In the genomic region with DNA sequence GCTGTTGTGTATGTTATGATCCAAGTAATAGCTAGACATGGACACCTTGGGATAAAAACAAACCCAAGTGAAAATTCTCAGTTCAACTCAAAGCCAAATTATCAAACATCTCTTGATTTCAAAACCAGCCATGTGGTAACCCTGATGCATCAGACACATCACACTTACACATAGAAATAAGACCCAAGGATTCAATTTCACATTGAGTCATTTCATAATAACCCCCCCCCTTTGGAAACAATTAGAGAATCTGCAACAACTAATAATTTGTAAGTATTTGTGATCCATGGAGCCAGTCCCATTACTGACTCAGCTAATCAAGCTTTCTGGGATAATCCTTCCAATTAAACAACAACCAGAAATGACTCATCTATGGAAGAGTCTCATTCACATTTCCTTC, we compare ENCODE assay signal across 26 mouse cellular contexts.
"Had no signal": no experiment of that assay in that cellular context is flagged by ENCODE, and none has a peak within 500 bp of the region (broad histone marks: within the 10 kb centered on the region; RNA-seq: fewer than 3 reads in every experiment).

No protein-coding gene starts in this region.

- H3K36me3 ChIP-seq: limb, embryonic 10.5 days; limb, embryonic 12.5 days; limb, embryonic 13.5 days; limb, embryonic 15.5 days; liver, embryonic 12.5 days; liver, embryonic 13.5 days; liver, embryonic 15.5 days; lung, embryonic 15.5 days; midbrain, embryonic 12.5 days; midbrain, embryonic 13.5 days; midbrain, embryonic 15.5 days; neural tube, embryonic 12.5 days had no signal

- H3K27ac ChIP-seq: left cerebral cortex, adult 2 months; limb, embryonic 10.5 days; limb, embryonic 12.5 days; limb, embryonic 13.5 days; limb, embryonic 15.5 days; liver, embryonic 12.5 days; liver, embryonic 13.5 days; liver, embryonic 14.5 days; liver, embryonic 15.5 days; lung, embryonic 15.5 days; macrophage; midbrain, embryonic 10.5 days; midbrain, embryonic 12.5 days; midbrain, embryonic 13.5 days; midbrain, embryonic 15.5 days; neural tube, embryonic 12.5 days had no signal

- H3K4me2 ChIP-seq: limb, embryonic 12.5 days; limb, embryonic 13.5 days; limb, embryonic 15.5 days; liver, embryonic 11.5 days; liver, embryonic 12.5 days; liver, embryonic 13.5 days; liver, embryonic 15.5 days; lung, embryonic 14.5 days; lung, embryonic 15.5 days; midbrain, embryonic 11.5 days; midbrain, embryonic 12.5 days; midbrain, embryonic 13.5 days; midbrain, embryonic 15.5 days; neural tube, embryonic 12.5 days had no signal

- H3K27me3 ChIP-seq: limb, embryonic 12.5 days; limb, embryonic 13.5 days; limb, embryonic 15.5 days; liver, embryonic 12.5 days; liver, embryonic 13.5 days; liver, embryonic 15.5 days; lung, embryonic 15.5 days; megakaryocyte, embryonic 14.5 days; midbrain, embryonic 12.5 days; midbrain, embryonic 13.5 days; midbrain, embryonic 15.5 days; neural tube, embryonic 12.5 days had no signal

- ATAC-seq: liver, embryonic 12.5 days; liver, postnatal 0 days; midbrain, embryonic 13.5 days; midbrain, embryonic 15.5 days; midbrain, embryonic 16.5 days had no signal

- H3K4me3 ChIP-seq: left cerebral cortex, adult 2 months; limb, embryonic 10.5 days; limb, embryonic 12.5 days; limb, embryonic 13.5 days; limb, embryonic 15.5 days; liver, embryonic 12.5 days; liver, embryonic 13.5 days; liver, embryonic 15.5 days; lung, embryonic 15.5 days; megakaryocyte, embryonic 14.5 days; midbrain, embryonic 10.5 days; midbrain, embryonic 12.5 days; midbrain, embryonic 13.5 days; midbrain, embryonic 15.5 days; myocyte; neural tube, embryonic 12.5 days had no signal

- H3K9ac ChIP-seq: limb, embryonic 12.5 days; limb, embryonic 13.5 days; limb, embryonic 15.5 days; liver, embryonic 12.5 days; liver, embryonic 13.5 days; liver, embryonic 14.5 days; liver, embryonic 15.5 days; liver, postnatal 0 days; lung, embryonic 14.5 days; lung, embryonic 15.5 days; midbrain, embryonic 12.5 days; midbrain, embryonic 13.5 days; midbrain, embryonic 15.5 days; neural tube, embryonic 12.5 days had no signal

- DNase-seq: left cerebral cortex, postnatal 4 days; liver; liver, embryonic 13.5 days; liver, postnatal 0 days; midbrain, embryonic 14.5 days had no signal

- H3K9me3 ChIP-seq: limb, embryonic 10.5 days; limb, embryonic 12.5 days; limb, embryonic 13.5 days; limb, embryonic 15.5 days; liver, embryonic 12.5 days; liver, embryonic 13.5 days; liver, embryonic 15.5 days; lung, embryonic 15.5 days; midbrain, embryonic 10.5 days; midbrain, embryonic 12.5 days; midbrain, embryonic 13.5 days; midbrain, embryonic 15.5 days; neural tube, embryonic 12.5 days had no signal

- H3K4me1 ChIP-seq: limb, embryonic 12.5 days; limb, embryonic 13.5 days; limb, embryonic 15.5 days; liver, embryonic 12.5 days; liver, embryonic 13.5 days; liver, embryonic 15.5 days; lung, embryonic 15.5 days; megakaryocyte, embryonic 14.5 days; midbrain, embryonic 10.5 days; midbrain, embryonic 12.5 days; midbrain, embryonic 13.5 days; midbrain, embryonic 15.5 days; neural tube, embryonic 12.5 days had no signal
